Mouse (Mus musculus) megakaryocyte-erythroid progenitor cell, adult 5-6 weeks (primary cell): ENCODE measurements around the gene Ncf1. TPM values are rescaled to one million over a fixed set of nuclear protein-coding genes. Genes with fewer than 3 reads are reported as not detected.

Source experiments
- ATAC-seq: replicated peaks from 2 replicates; pipeline ENCODE4 v1.8.0; 2016; ENCODE audit warnings: mild to moderate bottlenecking, inconsistent platforms; ENCODE audit not compliant: severe bottlenecking, poor library complexity, low FRiP score, low TSS enrichment
- total RNA-seq, 2 experiments: library from RNA; stranded (forward) in 1 of 2; stranded (reverse) in 1 of 2; fragments of 200-1000, 215-1000 nt in 1 of 2; fragments of >200 nt in 1 of 2; fragmentation: Nextera tagmentation in 1 of 2; gene quantifications; 2 replicates each; pipeline ENCODE4 v1.2.3; 2014 to 2017

Gene Ncf1
- total RNA-seq, 2 experiments from 2014 or later, result 1.7 to 3.9 TPM

DNA sequence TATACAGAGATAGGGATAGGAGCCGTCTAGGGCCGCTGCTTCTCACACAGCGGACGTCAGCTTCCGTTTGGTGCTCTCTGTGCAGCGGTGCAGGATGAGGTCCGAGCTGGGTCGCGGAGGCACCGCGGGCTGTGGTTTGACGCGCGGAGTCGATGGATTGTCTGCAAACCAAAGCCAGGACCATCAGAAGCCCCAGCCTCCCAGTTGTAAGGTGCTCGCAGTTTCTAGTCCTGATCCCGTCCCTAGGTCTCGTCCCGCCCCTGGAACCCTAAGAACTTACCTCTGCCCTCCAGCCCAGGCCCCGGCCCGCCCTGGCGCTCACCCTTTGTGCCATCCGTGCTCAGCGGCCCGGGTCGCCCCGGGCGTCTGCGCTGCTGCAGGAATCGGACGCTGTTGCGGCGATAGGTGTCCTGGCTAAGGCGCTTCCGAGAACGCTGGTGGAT is 7.7 kb downstream of the Ncf1 start:
- ATAC-seq, result no peak; the same call in 1 of the 2 replicates

DNA sequence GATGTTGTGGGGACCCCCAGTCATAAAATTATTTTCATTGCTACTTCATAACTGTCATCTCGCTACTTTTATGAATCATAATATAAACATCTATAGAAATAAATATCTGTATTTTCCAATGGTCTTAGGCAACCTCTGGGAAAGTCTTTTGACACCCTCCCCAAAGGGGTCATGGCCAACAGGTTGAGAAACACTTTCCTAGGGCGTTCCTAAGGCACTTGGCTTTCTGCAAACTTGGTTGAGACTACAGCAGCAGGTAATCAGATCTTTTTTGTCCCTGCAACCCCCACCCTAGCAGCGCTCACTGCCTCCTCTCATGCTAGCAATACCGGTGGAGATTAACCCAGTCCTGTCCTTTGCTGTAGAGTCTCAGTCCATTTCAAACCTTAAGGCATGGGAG is 8.1 kb downstream of the Ncf1 start:
- no peak for ATAC-seq

DNA sequence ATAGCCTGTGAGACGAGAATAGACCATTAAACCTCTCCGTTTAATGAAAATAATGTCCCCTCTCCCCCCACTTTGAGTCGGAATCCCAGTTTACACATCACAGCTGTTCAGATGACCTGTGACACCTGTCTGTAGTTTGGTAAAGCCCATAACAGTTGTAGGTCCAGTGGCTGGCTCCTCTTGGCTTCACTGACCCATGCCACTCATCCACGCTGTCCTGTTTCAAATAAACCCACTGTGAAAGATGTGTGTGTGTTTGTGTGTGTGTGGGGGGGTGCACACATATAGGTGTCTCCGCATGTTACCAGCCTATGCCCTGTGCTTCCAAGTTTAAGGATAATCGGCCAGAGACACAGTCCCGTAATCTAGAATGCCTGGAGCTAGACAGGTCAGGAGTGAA is 11.5 kb downstream of the Ncf1 start:
- no peak for ATAC-seq

DNA sequence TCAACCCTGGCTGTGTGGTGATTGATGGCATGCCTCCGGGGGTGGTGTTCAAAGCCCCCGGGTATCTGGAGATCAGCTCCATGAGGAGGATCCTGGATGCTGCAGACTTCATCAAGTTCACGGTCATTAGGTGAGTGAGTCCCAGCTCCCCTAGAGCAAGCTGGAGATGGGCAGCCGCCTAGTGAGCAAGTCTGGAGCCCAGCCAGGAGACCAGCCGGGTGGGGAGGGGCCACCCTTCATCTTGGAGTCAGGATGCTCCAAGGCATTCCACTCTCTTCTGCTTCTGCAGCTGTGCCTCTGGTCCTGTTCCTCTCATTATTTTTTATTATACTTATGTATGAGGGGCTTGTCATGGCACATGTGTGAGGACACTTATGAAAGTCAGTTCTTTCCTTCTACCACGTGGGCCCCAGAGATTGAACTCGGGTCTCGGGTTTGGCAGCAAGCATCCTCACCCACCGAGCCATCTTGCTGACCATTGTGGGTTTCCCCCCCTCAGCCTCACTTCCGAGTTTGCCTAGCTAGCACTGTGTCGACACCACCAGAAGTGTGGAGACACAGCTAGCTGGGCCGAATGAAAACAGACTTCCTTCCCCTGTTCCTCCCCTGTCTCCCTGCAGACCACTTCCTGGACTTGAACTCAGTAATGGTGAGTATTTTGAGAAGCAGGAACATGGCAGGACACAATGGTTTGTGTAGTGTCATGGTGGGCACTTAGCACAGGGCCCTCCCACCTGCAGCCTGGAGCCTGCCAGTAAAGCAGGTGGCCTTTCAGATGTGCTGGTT is 15.2 kb downstream of the Ncf1 start:
- ATAC-seq, result no peak

DNA sequence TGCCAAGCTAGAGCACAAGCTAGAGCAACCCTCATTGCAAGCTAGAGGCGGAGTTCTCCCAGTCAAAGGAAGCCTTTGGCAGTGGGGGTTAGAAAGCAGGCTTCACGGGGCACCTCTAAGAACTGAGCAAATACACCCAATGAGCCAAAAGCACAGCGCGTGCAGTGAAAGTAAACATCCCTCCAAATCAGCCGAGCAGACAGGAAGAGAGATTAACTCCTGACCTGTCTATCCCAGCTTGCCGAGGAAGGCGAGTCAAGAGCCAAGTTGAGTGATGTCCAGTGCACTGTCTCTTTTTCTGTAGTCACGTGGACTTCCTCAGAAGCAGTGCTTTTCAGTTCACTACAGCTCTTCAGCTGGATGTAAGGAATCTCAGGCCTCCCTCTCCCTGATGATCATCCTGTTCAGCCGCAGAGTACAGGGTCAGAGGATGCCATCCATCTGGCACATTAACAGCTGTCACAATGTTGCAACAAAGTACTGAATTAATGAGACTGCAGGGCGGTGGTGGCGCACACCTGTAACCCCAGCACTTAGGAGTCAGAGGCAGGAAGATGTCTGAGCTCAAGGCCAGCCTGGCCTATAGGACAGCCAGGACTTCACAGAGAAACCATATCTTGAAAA is 19.4 kb downstream of the Ncf1 start:
- ATAC-seq, result no peak

DNA sequence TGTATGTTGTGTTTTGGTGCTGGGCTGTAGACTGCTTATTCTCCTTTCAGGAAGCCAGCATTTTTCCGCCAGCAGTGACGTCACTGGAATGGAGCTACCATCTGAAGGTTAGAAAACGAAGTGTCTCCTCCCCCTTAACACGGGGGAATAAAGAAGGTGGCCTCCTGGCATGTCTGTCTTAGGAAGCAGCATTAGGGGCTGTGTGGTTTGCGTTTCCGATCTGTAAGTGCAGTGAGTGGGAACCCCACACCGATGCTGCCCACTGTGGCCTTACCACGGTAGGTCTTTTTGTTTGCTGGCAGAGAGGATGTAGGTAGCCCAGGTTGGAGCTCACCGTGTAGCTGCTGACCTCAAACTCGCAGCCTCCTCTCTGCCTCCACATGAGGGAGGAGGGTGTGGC is 22.7 kb downstream of the Ncf1 start:
- ATAC-seq, result no peak

DNA sequence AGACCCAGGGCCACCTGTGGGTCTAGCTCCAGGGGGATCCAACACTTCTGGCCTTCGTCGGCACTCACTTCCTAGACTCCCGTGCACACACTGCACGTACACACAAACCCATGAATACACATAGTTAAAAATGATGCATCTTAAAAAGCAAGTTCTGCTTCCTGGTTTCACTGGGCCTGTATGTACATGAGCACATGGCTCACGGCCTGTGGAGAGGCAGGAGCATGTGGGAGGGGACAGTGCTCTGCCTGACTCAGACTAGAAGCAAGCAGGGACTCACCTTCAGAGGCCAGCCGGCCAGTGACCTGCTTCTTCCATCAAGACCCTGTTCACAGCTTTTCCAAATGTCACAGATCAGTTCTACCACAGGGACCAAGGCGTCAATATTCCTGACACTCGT is 35.8 kb downstream of the Ncf1 start:
- ATAC-seq, result no peak

DNA sequence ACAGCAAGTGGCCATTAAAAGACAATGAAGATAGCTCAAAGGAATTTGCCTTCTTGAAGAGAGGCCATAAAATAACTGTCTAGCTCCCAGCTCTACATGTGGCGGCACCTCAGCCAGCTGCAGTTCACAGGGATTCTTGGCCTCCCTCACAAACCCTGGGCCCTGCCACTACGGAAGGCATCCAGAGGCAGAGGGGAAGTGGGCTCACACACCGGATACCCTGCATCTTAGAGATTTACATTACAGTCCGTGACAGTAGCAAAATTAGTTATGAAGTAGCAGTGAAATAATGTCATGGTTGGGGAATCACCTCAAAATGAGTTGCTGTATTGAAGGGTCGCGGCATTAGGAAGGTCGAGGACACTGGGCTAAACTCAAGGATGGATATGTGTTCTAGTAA is 40.9 kb downstream of the Ncf1 start:
- no peak for ATAC-seq

DNA sequence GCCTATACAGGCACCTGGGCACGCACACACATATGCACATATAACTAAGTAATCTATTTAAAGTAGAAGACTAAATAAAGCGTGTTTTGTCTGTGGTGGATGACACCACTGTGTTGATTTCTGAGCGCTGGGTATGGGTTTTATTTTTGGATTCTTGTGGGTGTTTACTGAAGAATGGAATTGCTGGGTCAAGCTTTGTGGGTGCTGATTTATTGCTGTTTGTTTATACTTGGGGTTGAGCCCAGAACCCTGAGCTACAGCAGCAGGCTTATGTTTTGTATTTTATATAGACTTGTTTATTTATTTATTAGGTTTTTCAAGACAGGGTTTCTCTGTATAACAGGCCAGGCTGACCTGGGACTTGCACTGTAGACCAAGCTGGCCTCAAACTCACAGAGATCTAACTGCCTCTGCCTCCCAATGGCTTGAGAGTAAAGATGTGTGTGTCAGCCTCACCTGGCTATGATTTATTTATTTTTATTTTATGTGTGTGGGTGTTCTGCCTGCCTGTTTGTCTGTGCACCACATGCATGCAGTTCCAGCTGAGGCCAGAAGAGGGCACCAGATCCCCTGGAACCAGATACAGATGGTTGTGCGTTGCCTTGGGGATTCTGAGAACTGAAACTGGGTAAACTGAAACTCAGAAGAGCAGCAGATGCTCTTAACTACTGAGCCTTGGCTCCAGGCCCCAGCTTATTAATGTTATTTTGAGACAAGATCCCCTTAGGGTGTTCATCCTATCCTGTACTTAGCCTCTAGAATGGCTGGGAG is 42.3 kb downstream of the Ncf1 start:
- ATAC-seq, result peak; percentile 22; the same call in 1 of the 2 replicates

DNA sequence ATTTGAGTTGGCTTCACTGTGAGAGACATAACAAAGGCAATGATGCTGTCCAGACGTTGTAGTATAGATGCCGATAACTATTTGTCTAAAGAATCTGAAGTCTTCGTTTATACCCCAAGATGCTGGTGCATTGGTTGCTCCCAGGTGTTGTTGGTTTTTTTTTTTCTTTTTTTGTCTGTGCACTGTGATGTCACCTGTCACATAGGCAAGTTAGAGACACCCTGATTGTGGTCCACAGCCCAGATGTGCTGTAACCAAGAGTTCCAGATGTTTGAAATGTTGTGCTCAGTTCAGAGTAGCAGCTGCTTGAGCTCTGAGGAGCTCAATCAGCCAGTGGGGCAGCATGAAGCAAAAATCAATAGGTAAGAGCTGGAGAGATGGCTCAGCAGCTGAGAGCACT is 43.4 kb downstream of the Ncf1 start:
- no peak for ATAC-seq

DNA sequence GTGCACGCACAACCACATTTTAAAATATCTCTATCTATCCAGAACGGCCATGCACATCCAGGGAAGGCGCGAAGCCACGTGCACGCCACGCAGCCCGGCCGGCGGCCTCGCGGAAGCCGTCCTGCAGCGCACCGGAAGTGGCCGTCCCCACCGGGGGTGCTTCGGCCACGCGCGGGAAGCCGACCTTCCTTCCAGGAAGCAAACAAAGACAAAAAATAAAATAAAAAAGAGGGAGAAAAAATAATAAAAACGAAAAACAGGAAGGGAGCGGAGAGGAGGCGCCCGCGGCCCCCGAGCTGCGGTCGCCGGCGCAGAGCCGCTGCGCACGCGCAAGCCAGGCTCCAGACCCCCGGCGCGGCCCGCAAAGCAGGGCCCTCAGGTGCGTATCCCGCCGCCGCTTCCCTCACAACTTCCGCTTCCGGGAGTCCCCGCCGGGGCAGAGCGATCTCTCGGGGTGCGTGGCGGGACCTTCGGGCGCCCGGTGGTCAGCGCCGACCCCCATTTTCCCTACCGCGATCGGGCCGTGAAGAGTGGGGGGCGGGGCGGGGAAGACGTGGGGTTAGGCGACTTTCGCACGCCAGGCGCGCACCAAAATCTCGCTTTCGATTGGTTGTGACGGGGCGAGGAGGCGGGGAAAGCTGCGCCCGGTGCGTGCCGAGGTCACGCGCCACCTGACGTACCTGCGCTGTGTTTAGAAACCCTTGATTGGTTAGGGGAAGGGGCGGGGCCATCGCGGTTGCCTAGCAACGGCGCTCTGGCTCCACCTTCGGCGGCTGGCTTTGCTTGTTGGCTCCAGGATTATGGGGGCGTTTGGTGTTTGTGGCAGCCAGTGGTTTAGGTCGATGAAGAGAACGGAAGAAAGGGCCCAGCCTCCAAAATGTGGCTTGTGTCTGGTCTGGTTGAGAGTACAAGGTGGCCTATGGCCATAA is 45.3 kb downstream of the Ncf1 start, which contains the start of gene Gtf2ird2:
TSS of gene Gtf2ird2 (plus strand) at position 140 of the 929 bp plus-strand sequence.
- ATAC-seq, result peak; percentile 90

DNA sequence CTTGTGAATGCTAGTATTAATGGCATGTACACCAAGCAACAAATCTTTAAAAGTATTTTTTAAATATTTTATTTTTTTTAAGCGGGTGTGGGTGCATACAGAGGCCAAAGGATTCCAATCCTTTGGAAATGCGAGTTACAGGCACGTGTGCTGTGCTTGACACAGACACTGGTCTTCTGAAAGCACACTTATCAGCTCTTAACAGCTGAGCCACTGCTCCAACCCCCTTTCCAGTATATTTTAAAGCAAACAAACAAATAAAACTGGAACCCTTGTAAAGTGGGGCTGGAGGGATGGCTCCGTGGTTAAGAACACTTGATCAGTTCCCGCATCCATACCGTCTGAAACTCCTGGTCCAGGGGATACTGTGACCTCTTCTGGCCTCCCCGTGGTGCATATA is 46.3 kb downstream of the Ncf1 start:
- ATAC-seq, result no peak

DNA sequence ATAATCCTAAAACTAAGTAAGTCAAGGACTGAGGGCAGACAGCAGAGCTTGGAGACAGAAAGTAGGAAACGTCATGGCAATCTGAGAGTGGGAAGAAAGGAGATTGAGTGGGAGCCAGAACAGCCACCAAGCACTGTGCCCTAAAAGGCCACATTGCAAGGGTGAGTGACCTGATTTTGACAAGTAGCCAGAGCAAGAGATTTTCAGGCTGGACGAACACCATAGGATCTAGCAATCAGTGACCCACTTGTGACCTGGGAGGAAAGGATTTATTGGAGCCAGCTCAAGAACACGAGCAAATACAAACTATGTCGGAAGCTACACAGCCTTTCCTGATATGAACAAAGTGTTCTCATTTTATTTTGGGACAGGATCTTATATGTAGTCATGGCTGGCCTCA is 46.7 kb downstream of the Ncf1 start:
- no peak for ATAC-seq

DNA sequence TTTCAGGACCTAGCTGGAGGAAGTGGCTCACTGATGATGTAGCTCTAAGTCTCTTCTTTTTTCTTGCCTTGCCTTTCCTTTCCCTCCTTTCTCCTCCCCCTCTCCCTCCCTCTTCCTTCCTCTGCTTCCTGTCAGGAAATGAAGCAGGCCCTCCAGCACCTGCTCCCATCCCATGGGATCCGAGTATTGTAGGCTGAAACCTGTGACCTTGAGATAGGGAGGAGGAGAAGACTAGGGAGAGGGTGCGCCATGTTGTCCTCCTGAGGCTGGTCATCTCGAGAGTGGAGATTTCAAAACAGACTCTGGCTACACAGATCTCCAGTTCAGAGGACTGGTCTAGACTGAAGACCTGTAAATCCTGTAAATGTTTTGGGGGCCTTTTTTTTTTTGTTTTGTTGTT is 47.3 kb downstream of the Ncf1 start:
- no peak for ATAC-seq

DNA sequence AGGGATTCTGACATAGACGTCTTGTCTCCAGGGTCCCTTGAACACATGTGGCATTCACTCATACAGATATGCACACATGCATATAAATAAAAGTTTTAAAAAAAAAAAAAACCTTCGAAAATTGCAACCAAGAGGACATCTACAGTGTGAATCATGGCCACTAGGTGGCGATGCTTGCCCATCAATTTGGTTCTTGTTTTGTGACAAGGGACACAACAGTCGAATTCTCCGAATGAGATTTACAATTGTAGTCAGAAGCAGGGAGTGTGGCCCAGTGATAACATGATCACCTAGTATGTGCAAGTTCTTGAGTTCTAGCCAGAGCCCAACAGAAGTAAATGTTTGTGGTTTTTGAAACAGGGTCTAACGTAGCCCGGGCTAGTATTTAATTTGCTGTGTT is 49.6 kb downstream of the Ncf1 start:
- peak; percentile 20 for ATAC-seq

DNA sequence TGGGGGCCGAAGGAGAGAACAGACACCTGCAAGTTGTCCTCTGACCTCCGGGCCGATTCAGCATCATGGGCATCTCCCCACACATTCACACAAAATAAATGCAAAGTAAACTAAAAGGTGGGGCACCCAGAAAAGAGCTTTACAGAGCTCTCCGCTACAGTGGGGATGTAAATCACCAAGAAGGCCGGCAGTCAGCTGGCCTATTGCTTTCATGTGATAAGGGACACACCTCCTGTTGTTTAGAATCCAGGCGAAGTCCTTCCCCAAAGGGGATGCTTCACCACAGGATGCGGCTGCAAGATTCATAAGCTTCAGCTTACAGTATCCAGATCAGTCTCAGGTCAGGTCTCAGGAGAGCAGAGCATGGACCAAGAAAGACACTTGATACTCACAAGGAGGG is 50.9 kb downstream of the Ncf1 start:
- no peak for ATAC-seq

DNA sequence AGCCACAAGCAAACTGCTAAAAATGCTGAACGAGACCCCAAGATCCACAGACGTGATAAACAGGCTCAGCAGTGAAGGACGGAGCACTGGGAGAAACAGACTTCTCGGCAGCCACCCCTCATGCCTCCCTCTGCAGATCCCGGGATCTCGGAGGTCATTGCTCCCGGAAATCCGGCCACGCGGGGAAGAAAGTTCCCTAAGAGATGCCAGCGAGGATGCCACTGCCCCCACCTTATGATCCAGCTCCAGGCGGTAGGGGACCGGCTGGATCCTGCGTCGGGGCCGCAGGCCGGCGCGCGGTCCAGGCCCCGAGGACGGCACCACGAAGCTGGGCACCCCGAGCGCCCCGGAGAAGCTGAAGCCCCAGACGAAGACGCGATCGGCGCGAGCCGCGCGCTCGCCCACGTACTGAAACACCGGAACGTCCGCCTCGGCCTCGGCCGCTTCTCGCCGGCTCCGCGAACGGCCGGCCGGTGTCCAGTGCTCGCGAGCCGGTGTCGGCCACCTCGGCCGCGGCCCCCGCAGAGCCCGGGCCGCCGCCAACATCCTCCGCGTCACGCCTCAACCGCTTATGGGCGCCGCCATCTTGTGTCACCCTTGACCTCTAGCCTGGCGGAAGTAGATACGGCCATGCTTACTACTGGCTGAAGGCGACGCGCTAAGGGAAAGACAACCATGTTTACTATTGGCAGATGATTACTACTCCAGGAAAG is 53.1 kb downstream of the Ncf1 start, which contains the start of gene Rcc1l:
TSS of gene Rcc1l (minus strand) at position 606 of the 713 bp plus-strand sequence.
- peak; percentile 77 for ATAC-seq

DNA sequence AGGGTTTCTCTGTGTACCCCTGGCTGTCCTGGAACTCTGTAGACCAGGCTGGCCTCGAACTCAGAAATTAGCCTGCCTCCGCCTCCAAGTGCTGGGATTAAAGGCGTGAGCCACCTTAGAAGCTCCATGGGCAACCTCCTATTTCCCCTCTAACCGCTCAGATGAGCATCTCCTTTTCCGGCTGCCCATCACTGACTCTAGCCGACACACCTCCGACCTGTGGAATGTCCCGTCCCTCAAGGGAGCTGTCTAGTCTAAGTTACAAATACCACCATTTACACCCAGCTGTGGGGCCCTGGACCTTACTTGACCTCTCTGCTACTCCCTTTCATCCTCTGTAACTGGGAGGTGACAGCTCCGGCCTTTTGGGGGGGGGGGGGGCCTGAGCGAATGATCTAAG is 53.7 kb downstream of the Ncf1 start:
- ATAC-seq, result 0 out of 2 replicates have a peak, but pooled peaks have one; percentile 6

DNA sequence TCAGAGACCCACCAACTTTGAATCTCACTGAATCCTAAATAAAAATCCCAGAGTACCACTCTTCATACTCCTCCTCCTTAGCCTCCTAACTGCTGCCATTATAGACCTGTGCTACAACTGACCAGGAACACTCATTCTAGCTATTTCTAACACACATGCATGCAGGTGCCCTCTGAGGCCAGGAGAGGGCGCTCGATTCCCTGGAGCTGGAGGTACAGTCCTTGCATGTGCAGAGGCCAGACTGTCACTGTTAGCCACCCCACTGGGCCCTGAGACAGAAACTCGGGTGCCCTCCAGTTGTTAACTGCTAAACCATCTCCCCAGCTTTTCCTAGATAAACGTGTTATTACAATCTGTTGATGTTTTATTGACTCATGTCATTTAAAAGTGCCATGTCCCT is 56.2 kb downstream of the Ncf1 start:
- ATAC-seq, result peak; percentile 71
